Mouse (Mus musculus): Measurements from ENCODE around the gene Rraga.

Gene Rraga

GRCm38 (mm10) chr4:86575283-86575983, at the start of gene Rraga:
Rraga (plus strand) TSS chr4:86575668.
- DNase-seq: peak; percentile 98

DNA sequence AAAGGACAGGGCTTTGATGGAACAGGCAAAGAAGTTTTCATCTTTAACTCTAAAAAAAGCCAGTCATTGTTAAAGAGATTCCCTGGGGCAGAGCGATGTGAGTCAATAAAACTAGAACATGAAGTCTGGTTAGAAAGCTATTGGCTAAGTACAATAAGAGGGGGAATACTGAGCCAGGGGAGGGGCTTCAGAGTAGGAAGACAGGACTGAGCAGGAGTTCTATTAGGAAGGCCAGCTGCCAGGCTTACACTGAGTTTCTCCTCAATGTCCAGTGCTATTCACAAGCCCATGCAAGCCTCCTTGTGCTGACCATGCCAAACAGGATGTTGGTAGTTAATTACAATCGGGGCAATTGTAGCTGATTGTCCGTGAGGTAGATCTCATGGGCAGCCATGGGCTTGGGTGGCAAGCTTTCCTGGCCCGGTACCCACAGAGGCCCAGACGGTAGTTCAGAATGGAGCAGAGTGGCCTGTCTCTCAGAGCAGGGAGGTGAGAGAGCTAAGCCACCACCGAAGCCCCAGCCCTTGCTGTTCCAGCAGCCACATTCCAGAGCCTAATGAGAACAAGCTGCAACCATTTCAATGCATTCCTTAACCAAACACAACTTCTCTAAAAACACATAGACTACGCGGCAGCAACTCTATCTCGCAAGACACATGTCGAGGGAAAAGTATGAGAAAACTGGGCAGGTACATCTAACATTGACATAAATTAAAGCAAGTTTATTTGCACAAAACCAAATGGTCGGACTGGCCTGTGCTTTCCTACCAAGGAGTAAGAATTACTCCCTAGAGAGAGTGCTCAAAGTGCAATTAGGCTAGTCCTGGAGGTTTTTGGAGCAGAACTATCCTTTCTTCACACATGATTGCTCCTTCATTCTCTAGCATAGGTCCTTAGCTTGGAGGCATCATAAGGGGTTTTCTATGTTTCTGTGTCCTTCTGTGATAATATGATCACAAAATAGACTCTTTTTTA, 48.0 kb upstream of the Rraga start:
- DNase-seq: peak; percentile 20 to 44

DNA sequence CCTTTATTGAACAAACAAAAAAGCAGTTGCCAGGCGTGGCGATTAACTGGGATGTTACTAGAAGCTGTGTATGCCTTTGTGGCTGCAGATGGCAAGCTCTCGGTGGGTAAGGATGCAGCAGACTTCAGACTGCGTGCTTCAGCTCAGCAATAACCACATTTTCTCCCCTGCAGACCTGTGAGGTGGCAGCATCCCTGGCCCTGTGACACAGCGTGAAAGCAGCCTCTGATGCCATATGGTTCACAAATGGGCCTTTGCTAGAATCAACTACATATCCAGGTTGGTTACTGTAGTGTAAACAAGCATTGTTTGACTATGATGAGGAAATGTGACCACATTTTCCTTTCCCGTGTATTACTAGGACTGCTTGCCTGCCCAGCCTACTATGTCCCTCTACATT, 46.3 kb upstream of the Rraga start:
- DNase-seq: no peak

DNA sequence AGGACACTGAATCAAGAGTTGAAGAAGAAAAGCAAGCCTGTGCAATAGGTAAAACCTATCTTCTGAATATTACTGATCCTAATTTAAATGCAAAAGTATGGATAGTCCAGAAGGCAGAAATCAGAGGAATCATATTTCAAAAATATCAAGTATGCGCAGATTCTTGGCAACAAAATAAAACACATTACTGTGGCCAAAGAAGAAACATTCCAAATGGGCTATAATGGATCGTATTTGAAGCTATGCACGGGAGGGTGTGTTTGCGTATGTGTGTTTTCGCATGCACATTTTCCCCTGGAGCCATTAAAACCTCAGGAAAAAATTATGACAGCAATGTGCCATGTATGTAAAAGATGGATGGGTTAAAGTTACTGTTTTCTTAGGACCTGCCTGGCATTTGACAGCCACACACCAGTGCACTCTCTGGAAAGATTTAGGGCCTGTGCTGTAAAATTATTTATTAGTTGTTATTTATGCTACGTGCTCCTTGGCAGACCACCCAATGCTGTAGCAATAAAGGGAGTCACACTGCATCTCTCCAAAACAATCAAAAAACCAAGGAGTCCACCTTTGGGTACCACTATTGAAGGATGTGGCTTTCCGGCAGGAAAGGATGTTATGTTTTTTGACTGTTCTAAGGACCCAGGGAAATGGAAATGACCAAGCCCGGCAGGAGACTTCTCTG, 41.9 kb upstream of the Rraga start:
- no peak for DNase-seq

- DNase-seq: no peak
Measured at GRCm38 (mm10) chr4:86534091-86534481, 41.4 kb upstream of the Rraga start.

- DNase-seq: peak in 1 of 2 experiments; percentile 47
Measured at GRCm38 (mm10) chr4:86537972-86538371, 37.5 kb upstream of the Rraga start.

DNA sequence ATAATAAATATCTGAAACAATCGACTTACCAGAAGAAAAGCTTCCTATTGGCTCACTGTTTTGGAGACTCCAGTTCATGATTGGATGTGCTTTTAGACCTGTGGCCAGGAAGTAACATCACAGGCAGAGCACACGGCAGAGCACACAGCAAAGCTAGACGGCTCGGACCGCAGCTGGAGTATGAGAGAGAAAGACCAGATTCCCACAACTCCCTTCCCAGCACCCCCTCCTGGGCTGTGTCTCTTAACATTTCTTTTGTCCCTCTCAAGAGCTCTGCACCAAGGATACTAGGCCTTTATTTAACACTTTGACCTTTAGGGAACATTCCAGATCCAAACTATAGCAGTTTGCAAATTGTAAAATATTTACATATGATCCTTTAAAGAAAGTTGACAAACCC, 36.5 kb upstream of the Rraga start:
- no peak for DNase-seq

DNA sequence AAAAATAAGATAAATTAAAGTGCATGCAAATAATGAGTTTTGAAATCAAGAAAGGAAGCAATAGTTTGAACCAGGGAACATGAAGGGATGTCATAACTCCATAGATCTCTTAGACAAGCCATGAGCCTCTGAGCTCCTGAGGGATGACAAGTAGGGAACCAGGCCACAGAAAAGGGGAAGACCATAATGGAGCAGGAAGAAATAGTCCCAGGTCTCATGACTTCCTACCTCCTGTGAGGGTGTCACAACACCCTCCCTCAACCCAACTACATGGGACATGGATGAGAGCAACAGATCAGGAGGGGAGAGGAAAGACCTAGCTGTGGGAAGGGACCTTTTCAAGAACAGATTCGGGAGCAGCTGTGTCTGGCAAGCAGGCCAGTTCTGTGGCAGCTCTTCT, 33.9 kb upstream of the Rraga start:
- DNase-seq: no peak

- no peak for DNase-seq
Measured at GRCm38 (mm10) chr4:86543999-86544398, 31.5 kb upstream of the Rraga start.

DNA sequence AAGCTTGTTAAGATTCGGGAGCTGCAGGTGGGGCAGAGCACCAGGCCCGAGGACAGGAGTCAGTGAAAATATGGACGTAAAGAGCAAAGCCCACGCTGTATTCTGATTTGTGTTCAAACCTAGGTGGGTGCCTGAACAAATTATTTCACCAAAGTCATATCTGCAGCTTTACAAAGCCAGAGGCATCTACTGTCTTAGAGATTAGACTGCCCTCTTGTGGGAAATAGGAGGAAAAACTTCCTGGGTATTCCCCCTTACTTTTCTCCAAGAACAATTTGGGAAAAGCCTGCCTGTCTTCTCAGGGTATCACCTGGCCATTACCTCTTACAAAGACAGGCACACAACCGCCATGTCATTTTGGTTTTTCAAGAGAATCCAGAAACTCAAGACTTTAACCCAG, 29.9 kb upstream of the Rraga start:
- DNase-seq: no peak

- DNase-seq: peak; percentile 16 to 27
Measured at GRCm38 (mm10) chr4:86548332-86548731, 27.1 kb upstream of the Rraga start.

DNA sequence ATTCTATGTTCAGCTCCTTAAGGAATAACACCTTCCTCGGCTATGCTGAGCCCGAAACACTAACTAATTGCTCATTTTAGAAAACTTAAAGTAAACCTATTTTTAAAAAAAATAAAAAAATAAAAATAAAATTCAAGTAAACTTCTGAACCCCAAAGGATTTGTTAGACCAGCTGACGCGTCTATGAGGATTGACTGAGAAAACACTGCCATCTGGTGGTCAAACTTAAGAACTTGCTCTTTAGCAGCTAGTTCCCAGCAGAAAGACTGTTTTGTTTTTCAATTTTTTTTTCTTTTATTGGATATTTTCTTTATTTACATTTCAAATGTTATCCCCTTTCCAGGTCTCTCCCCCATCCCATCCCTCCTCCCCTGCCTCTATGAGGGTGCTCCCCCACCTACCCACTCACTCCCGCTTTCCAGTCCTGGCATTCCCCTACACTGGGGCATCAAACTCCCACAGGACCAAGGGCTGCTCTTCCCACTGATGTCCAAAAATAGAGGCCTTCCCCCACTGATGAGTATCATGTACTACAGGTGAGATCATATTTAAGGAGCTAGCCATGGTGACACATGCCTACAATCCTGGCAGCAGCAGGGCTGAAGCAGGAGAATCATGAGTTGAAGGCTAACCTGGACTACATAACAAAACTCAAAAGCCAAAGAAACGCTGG, 20.3 kb upstream of the Rraga start:
- DNase-seq: peak in 1 of 2 experiments; percentile 19

DNA sequence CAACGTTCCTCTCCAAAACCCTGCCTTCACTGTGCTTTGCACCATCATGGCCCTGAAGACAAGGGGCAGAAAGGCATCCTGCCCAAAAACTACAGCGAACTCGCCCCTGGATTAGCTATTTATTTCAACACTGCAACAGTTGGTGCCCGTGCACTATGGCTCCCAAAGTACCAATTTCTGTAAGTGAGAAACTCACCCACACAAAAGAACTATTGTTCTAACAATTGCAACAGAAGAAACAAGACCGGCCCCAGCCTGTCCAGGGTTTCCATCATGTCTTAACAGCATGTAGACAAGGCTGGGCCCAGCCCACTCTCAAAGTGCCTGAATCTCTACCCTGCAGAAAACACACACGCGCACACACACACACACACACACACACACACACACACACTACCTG, 18.1 kb upstream of the Rraga start:
- no peak for DNase-seq

- DNase-seq: no peak
Measured at GRCm38 (mm10) chr4:86558228-86558627, 17.2 kb upstream of the Rraga start, which contains the start of gene Saxo1. Saxo1 (minus strand) TSS chr4:86558328.

- DNase-seq: no peak
Measured at GRCm38 (mm10) chr4:86559006-86559405, 16.5 kb upstream of the Rraga start.

- DNase-seq: no peak
Measured at GRCm38 (mm10) chr4:86561061-86561460, 14.4 kb upstream of the Rraga start.

- no peak for DNase-seq
Measured at GRCm38 (mm10) chr4:86574939-86575282, 557 bp upstream of the Rraga start.

- DNase-seq: peak; percentile 15 to 23
Measured at GRCm38 (mm10) chr4:86576120-86576541, 663 bp downstream of the Rraga start.

DNA sequence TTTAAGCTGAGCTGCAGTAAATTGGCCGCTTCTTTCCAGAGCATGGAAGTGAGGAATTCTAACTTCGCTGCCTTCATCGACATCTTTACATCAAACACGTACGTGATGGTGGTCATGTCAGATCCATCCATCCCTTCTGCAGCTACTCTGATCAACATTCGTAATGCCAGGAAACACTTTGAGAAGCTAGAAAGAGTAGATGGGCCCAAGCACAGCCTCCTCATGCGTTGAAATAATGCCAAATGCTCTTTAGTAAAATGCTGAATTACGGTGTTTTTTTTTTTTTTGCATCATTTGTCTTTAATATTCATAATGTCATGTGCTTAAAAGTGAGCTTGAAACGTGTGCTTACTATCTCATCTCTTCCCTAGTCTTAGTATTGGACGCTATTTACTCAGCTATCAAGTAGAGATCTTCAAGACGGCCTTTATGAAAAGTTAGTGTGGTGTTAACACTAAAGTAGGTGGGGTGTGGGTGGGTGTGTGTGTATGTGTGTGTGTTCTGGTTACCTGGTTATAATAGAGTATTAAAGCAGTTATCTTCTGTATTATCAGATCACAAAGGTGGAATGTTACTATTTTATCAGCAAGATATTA, 1.3 kb downstream of the Rraga start:
- peak in 1 of 2 experiments; percentile 4 for DNase-seq

- DNase-seq: no peak
Measured at GRCm38 (mm10) chr4:86580056-86580455, 4.6 kb downstream of the Rraga start.

GRCm38 (mm10) chr4:86580591-86580990, 5.1 kb downstream of the Rraga start:
- DNase-seq: no peak

DNA sequence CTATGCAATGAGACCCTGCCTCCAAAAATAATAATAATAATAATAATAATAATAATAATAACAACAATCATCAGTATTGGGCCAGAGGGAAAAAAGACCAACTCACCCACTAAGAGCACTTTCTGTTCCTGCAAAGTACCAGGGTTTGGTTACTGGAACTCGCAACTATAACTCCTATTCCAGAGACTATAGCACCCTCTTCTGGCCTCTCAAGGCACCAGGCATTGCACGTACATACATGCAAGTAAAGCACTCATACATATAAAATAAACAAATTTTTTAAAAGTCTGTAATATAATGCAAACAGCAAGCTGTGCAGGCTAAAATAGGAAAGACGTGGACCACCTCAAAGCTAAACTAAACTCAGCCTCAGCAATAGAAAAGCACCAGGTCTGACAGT, 12.8 kb downstream of the Rraga start:
- DNase-seq: peak in 1 of 2 experiments; percentile 11
